Mouse (Mus musculus) hindbrain, embryonic 16.5 days (tissue): ENCODE measurements around the gene Upb1. TPM values are rescaled to one million over a fixed set of nuclear protein-coding genes. Genes with fewer than 3 reads are reported as not detected.
"Not testable (repeated sequence)": the region's sequence is repeated elsewhere in the genome, so short reads cannot be mapped to it uniquely, and the experiment has no call there.

Experiments used
- ATAC-seq: fragments of 200-750 bp; cut with Nextera tagmentation; 2 replicates; pipeline ENCODE4 v1.8.0; 2017; ENCODE audit warnings: moderate TSS enrichment, moderate library complexity
- H3K27ac ChIP-seq: fragments of 300-500 bp; sonication (generic); 2 replicates; pipeline ENCODE4 v1.5.1; 2014; ENCODE audit warnings: low read depth, mild to moderate bottlenecking, control low read depth, low read length, moderate library complexity
- H3K27me3 ChIP-seq: fragments of 300-500 bp; sonication (generic); replicated peaks from 2 replicates; pipeline ENCODE4 v1.6.1; 2014; ENCODE audit warnings: low read length; ENCODE audit not compliant: control insufficient read depth, insufficient read depth
- H3K36me3 ChIP-seq: fragments of 300-500 bp; sonication (generic); 2 replicates; pipeline ENCODE4 v1.6.1; 2014; ENCODE audit warnings: mild to moderate bottlenecking, low read length, moderate library complexity, mixed read lengths; ENCODE audit not compliant: control insufficient read depth, insufficient read depth
- H3K4me1 ChIP-seq: fragments of 300-500 bp; sonication (generic); 2 replicates; pipeline ENCODE4 v1.6.1; 2014; ENCODE audit warnings: low read depth, low read length; ENCODE audit not compliant: control insufficient read depth, insufficient read depth
- H3K4me2 ChIP-seq: fragments of 300-500 bp; sonication (generic); 2 replicates; pipeline ENCODE4 v1.6.1; 2014; ENCODE audit warnings: mild to moderate bottlenecking, low read length, control low read depth, moderate library complexity
- H3K4me3 ChIP-seq: fragments of 300-500 bp; sonication (generic); 2 replicates; pipeline ENCODE4 v1.5.1; 2014; ENCODE audit warnings: mild to moderate bottlenecking, low read length, control low read depth, moderate library complexity
- H3K9ac ChIP-seq: fragments of 300-500 bp; sonication (generic); 2 replicates; pipeline ENCODE4 v1.6.1; 2014; ENCODE audit warnings: low read depth, mild to moderate bottlenecking, control low read depth, low read length, moderate library complexity
- H3K9me3 ChIP-seq: fragments of 300-500 bp; sonication (generic); 2 replicates; pipeline ENCODE4 v1.6.1; 2014; ENCODE audit warnings: mild to moderate bottlenecking, low read length, moderate library complexity; ENCODE audit not compliant: control insufficient read depth
- WGBS: fragments of 180-500 bp; shearing (Covaris S2); extraction: QIAGEN DNeasy Blood & Tissue Kit; methylation state at CpG from one replicate; pipeline ENCODE4 v1.1.7; 2014; 5-methylcytosine and 5-hydroxymethylcytosine counted together
- polyA plus RNA-seq: library from polyadenylated mRNA; unstranded; fragments of >200 nt; fragmentation: Nextera tagmentation; extraction: Ambion mirVana; gene quantifications from 2 replicates; pipeline ENCODE4 v1.2.1, GENCODE M21; 2015

Upb1 gene
- polyA plus RNA-seq, 1 experiment from 2014 or later = 0.39 TPM

DNA sequence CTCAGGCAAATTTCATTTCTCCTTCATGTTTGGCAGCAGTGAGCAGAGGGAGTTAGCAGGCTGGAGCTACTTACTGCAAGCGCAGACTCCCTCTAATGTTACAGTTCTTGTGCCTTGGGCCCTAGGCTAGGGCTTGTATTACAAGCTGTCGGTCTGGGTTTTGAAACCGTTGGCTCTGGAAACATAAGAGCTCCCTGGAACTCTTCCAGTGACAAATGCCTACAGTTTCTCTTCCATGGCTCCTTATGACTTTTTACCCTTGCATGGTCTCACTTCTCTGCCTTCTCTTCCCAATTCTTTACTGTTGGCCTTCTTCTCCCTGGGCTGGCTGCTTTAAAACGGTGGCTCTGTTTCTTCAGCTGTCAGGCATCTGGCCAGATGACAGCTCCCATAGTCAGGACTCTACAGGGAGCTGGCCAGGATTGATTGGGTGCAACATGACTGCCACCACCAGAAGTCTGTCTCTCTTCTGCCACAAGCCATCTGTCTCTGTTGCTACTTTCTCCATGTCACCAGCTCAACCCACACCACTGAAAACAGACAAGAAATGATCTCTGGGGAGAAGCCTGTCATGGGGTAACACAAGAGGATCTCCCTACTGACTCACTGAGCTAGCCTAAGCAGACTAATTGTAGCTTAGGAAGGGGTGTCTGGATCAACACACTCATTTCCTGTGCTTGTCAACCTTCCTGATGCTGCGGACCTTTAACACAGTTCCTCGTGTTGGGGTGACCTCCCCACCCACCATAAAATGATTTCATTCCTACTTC is 65.1 kb downstream of the Upb1 start:
- H3K9me3 ChIP-seq = no peaks in the 10 kb centered on the region
- no peak overlapping the region for H3K27ac ChIP-seq
- WGBS = 60% methylated on average over 6 of the region's 6 CpGs
- no peak overlapping the region for H3K4me3 ChIP-seq
- no peaks in the 10 kb centered on the region for H3K36me3 ChIP-seq
- H3K9ac ChIP-seq = no peak overlapping the region
- H3K4me2 ChIP-seq = no peak overlapping the region
- H3K27me3 ChIP-seq = no peaks in the 10 kb centered on the region
- no peak for ATAC-seq
- no peaks in the 10 kb centered on the region; the same call in 1 of the 2 replicates for H3K4me1 ChIP-seq

GRCm38 (mm10) chr10:75473411-75473810 is 72.5 kb downstream of the Upb1 start:
- no peak overlapping the region for H3K9ac ChIP-seq
- no peak overlapping the region for H3K27ac ChIP-seq
- H3K9me3 ChIP-seq = no peaks in the 10 kb centered on the region
- 79% methylated on average over 8 of the region's 8 CpGs for WGBS
- no peak for ATAC-seq
- H3K4me1 ChIP-seq = no peaks in the 10 kb centered on the region
- H3K4me2 ChIP-seq = no peak overlapping the region
- no peaks in the 10 kb centered on the region for H3K36me3 ChIP-seq
- no peaks in the 10 kb centered on the region for H3K27me3 ChIP-seq
- H3K4me3 ChIP-seq = no peak overlapping the region

DNA sequence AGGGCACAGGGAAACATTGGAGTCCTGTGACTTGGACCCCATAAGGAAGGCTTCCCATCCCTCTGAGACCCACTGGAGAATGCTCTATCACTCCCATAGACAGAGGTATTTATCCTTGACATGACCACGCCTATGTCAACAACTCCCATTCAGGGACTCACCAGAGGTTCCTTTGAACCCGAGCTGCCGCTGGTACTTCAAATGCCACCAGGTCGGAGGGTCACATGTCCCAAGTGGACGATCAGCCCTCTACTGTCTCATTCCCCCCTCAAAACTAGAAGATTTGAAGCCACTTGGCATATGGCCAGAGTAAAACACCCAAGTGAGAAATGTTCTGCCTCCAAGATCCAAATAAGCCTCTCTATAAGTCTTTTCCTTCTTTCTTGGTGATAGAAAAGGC is 73.7 kb downstream of the Upb1 start:
- H3K27me3 ChIP-seq = no peaks in the 10 kb centered on the region
- no peak for ATAC-seq
- no peak overlapping the region for H3K9ac ChIP-seq
- no peaks in the 10 kb centered on the region for H3K4me1 ChIP-seq
- H3K36me3 ChIP-seq = no peaks in the 10 kb centered on the region
- whole genome bisulfite sequencing = 35% methylated on average over 5 of the region's 5 CpGs
- no peak overlapping the region for H3K4me3 ChIP-seq
- H3K4me2 ChIP-seq = no peak overlapping the region
- H3K27ac ChIP-seq = no peak overlapping the region
- no peaks in the 10 kb centered on the region for H3K9me3 ChIP-seq

DNA sequence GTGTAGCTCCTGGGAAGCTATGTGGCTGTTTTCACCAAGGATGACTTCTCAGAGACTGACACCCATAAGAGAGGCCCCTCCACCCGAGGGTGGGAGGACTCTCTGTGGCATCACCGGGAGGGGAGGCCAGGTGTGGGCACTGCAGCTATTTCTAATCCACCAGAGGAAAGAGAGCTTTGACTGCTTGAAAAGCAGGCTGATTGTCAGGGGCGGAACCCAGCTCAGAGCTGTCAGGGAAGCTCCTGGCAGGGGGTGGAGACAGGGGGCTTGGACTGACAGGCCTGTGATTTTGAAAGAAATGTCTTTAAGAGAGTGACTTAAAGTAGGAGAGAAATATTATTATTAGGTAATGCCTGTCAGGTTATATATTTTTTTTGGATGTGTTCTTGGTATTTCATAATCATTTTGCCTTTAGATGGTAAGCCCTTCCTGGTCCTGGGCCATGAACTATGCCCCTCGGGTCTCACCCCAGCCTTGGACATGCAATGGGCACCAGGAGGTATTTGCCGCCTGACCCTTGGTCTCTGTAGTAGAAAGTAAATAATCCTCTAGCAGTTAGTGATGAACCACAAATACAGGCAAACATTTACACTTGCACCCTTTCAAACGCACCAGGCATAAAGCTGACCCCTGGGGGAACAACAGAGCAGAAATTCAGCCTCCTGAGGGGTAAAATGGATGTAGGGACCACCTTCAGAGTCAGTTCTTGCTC is 74.4 kb downstream of the Upb1 start:
- not testable (repeated sequence) for H3K4me3 ChIP-seq, ATAC-seq, H3K9ac ChIP-seq, H3K27me3 ChIP-seq, H3K4me1 ChIP-seq, H3K9me3 ChIP-seq, H3K36me3 ChIP-seq, H3K27ac ChIP-seq, H3K4me2 ChIP-seq
- WGBS = 29% methylated on average over 4 of the region's 6 CpGs

DNA sequence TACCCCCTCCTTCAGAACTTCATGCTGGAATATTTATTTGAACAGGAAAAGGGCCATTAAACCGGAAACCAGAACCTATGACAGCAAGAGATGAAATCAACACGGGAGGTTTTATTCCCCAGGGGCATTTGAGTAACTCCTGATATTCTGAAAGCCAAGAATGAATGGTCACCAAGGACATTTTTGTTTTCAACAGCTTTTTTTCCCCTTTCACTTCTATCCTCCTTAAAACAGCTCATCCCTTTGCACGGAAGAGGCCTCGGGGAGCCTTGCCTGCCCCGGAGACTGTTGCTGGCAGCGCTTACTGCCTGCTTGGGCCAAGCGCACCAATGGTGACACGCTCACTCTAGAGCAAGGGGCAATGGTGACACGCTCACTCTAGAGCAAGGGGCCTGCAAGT is 76.1 kb downstream of the Upb1 start:
- WGBS = 69% methylated on average over 9 of the region's 9 CpGs
- no peak overlapping the region for H3K4me3 ChIP-seq
- no peaks in the 10 kb centered on the region for H3K36me3 ChIP-seq
- ATAC-seq = no peak
- H3K9me3 ChIP-seq = no peaks in the 10 kb centered on the region
- H3K4me2 ChIP-seq = no peak overlapping the region
- no peaks in the 10 kb centered on the region for H3K27me3 ChIP-seq
- no peaks in the 10 kb centered on the region for H3K4me1 ChIP-seq
- no peak overlapping the region for H3K9ac ChIP-seq
- no peak overlapping the region for H3K27ac ChIP-seq

- no peak for ATAC-seq
- Histone ChIP-seq H3K9ac (no peak overlapping the region), H3K4me1 (no peaks in the 10 kb centered on the region), H3K36me3 (no peaks in the 10 kb centered on the region), H3K9me3 (no peaks in the 10 kb centered on the region), H3K4me3 (no peak overlapping the region), H3K4me2 (no peak overlapping the region), H3K27ac (no peak overlapping the region), H3K27me3 (no peaks in the 10 kb centered on the region)
- 83% methylated on average over 2 of the region's 2 CpGs for whole genome bisulfite sequencing
Measured at GRCm38 (mm10) chr10:75479955-75480354, 79.0 kb downstream of the Upb1 start.

GRCm38 (mm10) chr10:75481703-75482102 is 80.8 kb downstream of the Upb1 start:
- 84% methylated on average over 4 of the region's 4 CpGs for WGBS
- H3K4me2 ChIP-seq = no peak overlapping the region
- H3K4me3 ChIP-seq = no peak overlapping the region
- ATAC-seq = no peak
- no peak overlapping the region for H3K9ac ChIP-seq
- H3K36me3 ChIP-seq = no peaks in the 10 kb centered on the region
- no peaks in the 10 kb centered on the region for H3K9me3 ChIP-seq
- no peaks in the 10 kb centered on the region; the same call in 1 of the 2 replicates for H3K27me3 ChIP-seq
- H3K27ac ChIP-seq = no peak overlapping the region
- no peaks in the 10 kb centered on the region for H3K4me1 ChIP-seq

DNA sequence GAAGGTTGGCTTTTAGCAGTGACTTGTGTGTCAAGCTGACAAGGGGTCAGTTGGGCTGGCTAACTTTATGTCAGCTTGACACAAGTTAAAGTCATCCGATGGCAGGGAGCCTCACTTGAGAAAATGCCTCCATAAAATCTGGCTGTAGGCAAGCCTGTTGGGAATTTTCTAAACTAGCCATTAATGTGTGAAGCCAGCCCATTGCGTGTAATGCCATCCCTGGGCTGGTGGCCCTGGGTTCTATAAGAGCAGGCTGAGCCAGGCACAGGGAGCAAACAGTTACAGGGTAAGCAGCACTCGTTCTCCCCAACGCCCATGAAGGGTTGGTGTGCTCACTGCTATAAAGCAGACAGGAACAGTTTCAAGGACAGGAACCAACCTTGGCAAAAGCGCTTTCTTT is 81.4 kb downstream of the Upb1 start:
- no peak overlapping the region for H3K9ac ChIP-seq
- H3K4me3 ChIP-seq = no peak overlapping the region
- no peaks in the 10 kb centered on the region for H3K4me1 ChIP-seq
- H3K36me3 ChIP-seq = no peaks in the 10 kb centered on the region
- no peak overlapping the region for H3K27ac ChIP-seq
- H3K27me3 ChIP-seq = no peaks in the 10 kb centered on the region; the same call in 1 of the 2 replicates
- H3K4me2 ChIP-seq = no peak overlapping the region
- no peaks in the 10 kb centered on the region for H3K9me3 ChIP-seq
- WGBS = 89% methylated on average over 5 of the region's 5 CpGs
- no peak for ATAC-seq

- H3K4me3 ChIP-seq = no peak overlapping the region
- H3K27ac ChIP-seq = no peak overlapping the region
- ATAC-seq = no peak
- no peaks in the 10 kb centered on the region for H3K4me1 ChIP-seq
- no peaks in the 10 kb centered on the region for H3K36me3 ChIP-seq
- H3K27me3 ChIP-seq = no peaks in the 10 kb centered on the region; the same call in 1 of the 2 replicates
- H3K9ac ChIP-seq = no peak overlapping the region
- H3K9me3 ChIP-seq = no peaks in the 10 kb centered on the region
- H3K4me2 ChIP-seq = no peak overlapping the region
- WGBS = 86% methylated on average over 11 of the region's 11 CpGs
Measured at GRCm38 (mm10) chr10:75482919-75483483, 82.1 kb downstream of the Upb1 start.
